Comparison of ENCODE assay signal across 21 mouse cellular contexts in the genomic region with DNA sequence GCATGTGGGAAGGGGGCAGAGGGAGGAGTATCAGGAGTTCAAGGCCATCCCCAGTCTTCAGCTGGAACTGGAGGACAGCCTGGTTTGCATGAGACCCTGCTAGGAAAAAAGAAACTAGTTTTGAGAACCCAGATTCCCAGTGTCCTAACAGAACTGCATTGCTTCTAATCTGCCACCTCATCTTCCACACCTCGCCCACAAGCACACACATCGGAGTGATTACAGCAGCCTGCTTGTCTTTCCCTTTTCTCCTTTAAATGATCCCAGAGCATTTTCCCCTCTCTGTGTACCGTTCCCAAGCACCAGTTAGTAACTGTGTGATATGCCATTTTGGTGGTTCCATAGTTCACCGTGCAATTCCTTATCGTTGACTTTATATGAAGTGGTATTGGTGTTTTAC. TPM values are rescaled to one million over a fixed set of nuclear protein-coding genes. Genes with fewer than 3 reads are reported as not detected.
DNase-seq lines count a peak whose midpoint lies in the region; ATAC-seq lines count a peak whose summit lies in the region.
"Had no signal": no experiment of that assay in that cellular context is flagged by ENCODE, and none has a peak within 500 bp of the region (broad histone marks: within the 10 kb centered on the region; RNA-seq: fewer than 3 reads in every experiment).

No protein-coding gene starts in this region.

- H3K27ac ChIP-seq in heart, embryonic 10.5 days: no peak overlapping the region
- no peak overlapping the region for H3K27ac ChIP-seq in limb, embryonic 11.5 days (replicated peaks; ENCODE audit: low read depth, low read length)
- no peak overlapping the region for H3K27ac ChIP-seq in limb, embryonic 10.5 days
- H3K27ac ChIP-seq: embryonic facial prominence, embryonic 10.5 days; embryonic facial prominence, embryonic 12.5 days; forebrain, embryonic 13.5 days; forebrain, embryonic 15.5 days had no signal

- DNase-seq in heart, embryonic 10.5 days (ENCODE audit: low spot score): peak; percentile 25
- DNase-seq in heart, adult 8-10 months (ENCODE audit: low spot score): no peak
- peak; percentile 9 for DNase-seq in limb, embryonic 11.5 days (ENCODE audit: low spot score)
- no peak for DNase-seq in limb, embryonic 10.5 days (ENCODE audit: low spot score)
- peak; percentile 31 for DNase-seq in right cerebral cortex, adult 18-20 months
- DNase-seq in right cerebral cortex, postnatal 25 days: no peak
- no peak for DNase-seq in thymus, postnatal 36 days
- DNase-seq: adrenal gland, adult 2 months; adrenal gland, postnatal 10 days; adrenal gland, postnatal 25 days; cerebellum, adult 11-12 months; cerebellum, adult 2 months; cerebellum, adult 9-10 months; cerebellum, postnatal 10 days; cerebellum, postnatal 25 days had no signal

- no peaks in the 10 kb centered on the region for H3K36me3 ChIP-seq in heart, embryonic 10.5 days
- no peaks in the 10 kb centered on the region for H3K36me3 ChIP-seq in limb, embryonic 11.5 days (ENCODE audit: control insufficient read depth, insufficient read depth, low read length)
- H3K36me3 ChIP-seq in limb, embryonic 10.5 days: no peaks in the 10 kb centered on the region
- H3K36me3 ChIP-seq: embryonic facial prominence, embryonic 10.5 days; embryonic facial prominence, embryonic 12.5 days; forebrain, embryonic 15.5 days had no signal

- H3K9me3 ChIP-seq in heart, embryonic 10.5 days: no peaks in the 10 kb centered on the region
- H3K9me3 ChIP-seq in limb, embryonic 11.5 days (ENCODE audit: control insufficient read depth, low read length): no peaks in the 10 kb centered on the region
- H3K9me3 ChIP-seq in limb, embryonic 10.5 days (replicated peaks): no peaks in the 10 kb centered on the region
- H3K9me3 ChIP-seq: embryonic facial prominence, embryonic 10.5 days; embryonic facial prominence, embryonic 12.5 days; forebrain, embryonic 13.5 days; forebrain, embryonic 15.5 days had no signal

- H3K4me2 ChIP-seq in limb, embryonic 11.5 days (ENCODE audit: low read depth, severe bottlenecking): no peak overlapping the region
- H3K4me2 ChIP-seq: embryonic facial prominence, embryonic 12.5 days; forebrain, embryonic 13.5 days; forebrain, embryonic 15.5 days had no signal

- WGBS in heart, embryonic 10.5 days: 85% methylated on average over 5 of the region's 5 CpGs
- 94% methylated on average over 5 of the region's 5 CpGs for WGBS in limb, embryonic 11.5 days
- WGBS in limb, embryonic 10.5 days: 91% methylated on average over 5 of the region's 5 CpGs

- ATAC-seq in limb, embryonic 11.5 days (ENCODE audit: insufficient number of reproducible peaks, low FRiP score, low TSS enrichment, low read depth): no peak
- ATAC-seq: forebrain, embryonic 13.5 days; forebrain, embryonic 15.5 days had no signal

- H3K4me3 ChIP-seq in heart, embryonic 10.5 days: no peak overlapping the region
- H3K4me3 ChIP-seq in limb, embryonic 11.5 days (ENCODE audit: low read depth, low read length): no peak overlapping the region
- no peak overlapping the region for H3K4me3 ChIP-seq in limb, embryonic 10.5 days
- H3K4me3 ChIP-seq: embryonic facial prominence, embryonic 10.5 days; embryonic facial prominence, embryonic 12.5 days; forebrain, embryonic 13.5 days; forebrain, embryonic 15.5 days had no signal

- H3K27me3 ChIP-seq in heart, embryonic 10.5 days (ENCODE audit: insufficient read depth, poor library complexity, severe bottlenecking): peaks cover 17% of the 10 kb centered on the region
- peaks cover 7% of the 10 kb centered on the region; the same call in 1 of the 2 replicates for H3K27me3 ChIP-seq in limb, embryonic 11.5 days (ENCODE audit: control insufficient read depth, insufficient read depth, low read length)
- H3K27me3 ChIP-seq in limb, embryonic 10.5 days (ENCODE audit: low read depth, poor library complexity, severe bottlenecking): peaks cover 12% of the 10 kb centered on the region

- peaks cover 4% of the 10 kb centered on the region; the same call in 1 of the 2 replicates for H3K4me1 ChIP-seq in heart, embryonic 10.5 days
- H3K4me1 ChIP-seq in limb, embryonic 11.5 days (ENCODE audit: control insufficient read depth, insufficient read depth, low read length): no peaks in the 10 kb centered on the region
- H3K4me1 ChIP-seq in limb, embryonic 10.5 days: peaks cover 5% of the 10 kb centered on the region
- H3K4me1 ChIP-seq: embryonic facial prominence, embryonic 12.5 days had no signal

- no peak overlapping the region for H3K9ac ChIP-seq in limb, embryonic 11.5 days (ENCODE audit: low read length)
- H3K9ac ChIP-seq: embryonic facial prominence, embryonic 12.5 days; forebrain, embryonic 13.5 days; forebrain, embryonic 15.5 days had no signal

RNA-seq across cellular contexts. Expression of a gene that starts 6.0 kb away (rescaled TPM):
- polyA plus RNA-seq in heart, embryonic 10.5 days (2016; fragmentation: Nextera tagmentation; extraction: Ambion mirVana): 0.18 and 0.23 TPM in 2 replicates
- total RNA-seq in heart, adult 8-10 months (2022): under 1 TPM in 1 of 4 experiments, not detected in 3; 0.12 TPM
- polyA plus RNA-seq in limb, embryonic 11.5 days (2014; fragmentation: Nextera tagmentation; extraction: Ambion mirVana): 0.07 and 0.21 TPM in 2 replicates
- 0.20 and 0.21 TPM in 2 replicates for polyA plus RNA-seq in limb, embryonic 10.5 days (2016; fragmentation: Nextera tagmentation; extraction: Ambion mirVana)
- total RNA-seq: adrenal gland, adult 2 months; adrenal gland, postnatal 25 days; MEL had no signal
- polyA plus RNA-seq: C2C12 had no signal

Comparison
In these comparisons a context has a peak if more than half of its experiments do, and no peak if none do; other contexts are left out.
1. DNase-seq: peak in heart, embryonic 10.5 days (single experiment), limb, embryonic 11.5 days (single experiment) and right cerebral cortex, adult 18-20 months (single experiment); none in heart, adult 8-10 months (single experiment), limb, embryonic 10.5 days (single experiment), right cerebral cortex, postnatal 25 days (single experiment) and thymus, postnatal 36 days (0 of 2).